Mouse (Mus musculus): Measurements from ENCODE around the gene Pid1.

Gene Pid1

DNA sequence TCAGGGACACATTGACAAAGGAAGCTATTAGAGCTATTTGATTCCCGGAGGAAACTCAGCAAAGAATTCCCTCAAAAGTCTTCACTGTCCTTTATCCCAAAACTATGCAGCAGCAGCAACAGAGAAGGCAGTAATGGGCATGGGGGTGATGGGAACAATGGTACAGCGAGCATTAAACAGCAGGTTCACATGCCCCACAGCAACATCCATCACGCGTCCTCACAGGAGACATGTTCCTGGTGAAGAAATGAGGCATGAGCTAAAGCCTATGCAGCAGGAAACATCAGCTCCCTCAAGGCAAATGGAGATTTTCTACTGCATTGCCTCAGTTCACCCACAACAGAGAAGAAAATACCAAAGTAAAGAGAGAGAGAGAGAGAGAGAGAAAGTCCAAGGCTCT lies 231.5 kb downstream of the Pid1 start:
- Histone ChIP-seq H3K27me3 (ENCODE audit: control insufficient read depth, insufficient read depth, low read length, poor library complexity, severe bottlenecking) (no peaks in the 10 kb centered on the region), H3K36me3 (ENCODE audit: control insufficient read depth, insufficient read depth, low read length, poor library complexity, severe bottlenecking) (no peaks in the 10 kb centered on the region)
- DNase-seq (ENCODE audit: low read depth, low spot score) = no peak

DNA sequence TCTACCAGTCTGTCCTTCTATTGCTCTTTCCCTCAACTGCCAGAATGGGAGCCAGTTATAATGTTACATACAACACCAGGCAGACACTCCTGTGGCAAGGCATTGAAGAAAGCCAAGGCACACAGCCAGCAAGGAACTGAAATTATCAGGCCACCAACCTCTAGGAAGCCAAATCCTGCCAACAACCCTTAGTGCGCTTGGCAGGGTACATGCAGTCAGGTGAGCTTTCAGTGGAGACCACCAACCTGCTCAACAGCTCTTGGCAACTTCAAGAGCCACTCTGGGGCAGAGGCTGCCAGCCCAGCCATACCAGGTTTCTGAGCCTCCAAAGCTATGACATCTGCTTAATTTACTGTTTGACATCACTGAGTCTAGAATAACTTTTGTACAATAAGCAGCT lies 232.2 kb downstream of the Pid1 start:
- DNase-seq (ENCODE audit: low read depth, low spot score) = no peak
- H3K36me3 ChIP-seq (ENCODE audit: control insufficient read depth, insufficient read depth, low read length, poor library complexity, severe bottlenecking) = no peaks in the 10 kb centered on the region
- H3K27me3 ChIP-seq (ENCODE audit: control insufficient read depth, insufficient read depth, low read length, poor library complexity, severe bottlenecking) = no peaks in the 10 kb centered on the region

DNA sequence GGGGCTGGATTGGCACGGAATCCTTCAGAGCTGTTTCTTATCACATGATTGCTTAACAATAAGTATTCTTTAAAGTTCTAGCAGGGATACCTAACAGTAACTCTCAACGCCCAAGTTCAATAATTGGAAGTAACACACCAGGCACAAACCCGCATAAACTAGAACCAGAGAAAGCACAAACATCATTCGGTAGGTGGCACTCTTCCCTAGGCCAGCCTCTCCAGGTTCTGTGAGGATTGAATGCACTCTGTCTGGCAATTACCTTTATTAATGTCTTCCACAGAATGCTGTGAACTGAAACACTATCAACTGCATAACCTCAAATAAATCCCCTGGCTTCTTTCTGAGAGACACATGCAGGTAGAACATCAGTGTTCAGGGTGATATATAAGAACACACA lies 235.5 kb downstream of the Pid1 start:
- no peaks in the 10 kb centered on the region for H3K36me3 ChIP-seq (ENCODE audit: control insufficient read depth, insufficient read depth, low read length, poor library complexity, severe bottlenecking)
- H3K27me3 ChIP-seq (ENCODE audit: control insufficient read depth, insufficient read depth, low read length, poor library complexity, severe bottlenecking) = no peaks in the 10 kb centered on the region
- no peak for DNase-seq (ENCODE audit: low read depth, low spot score)

DNA sequence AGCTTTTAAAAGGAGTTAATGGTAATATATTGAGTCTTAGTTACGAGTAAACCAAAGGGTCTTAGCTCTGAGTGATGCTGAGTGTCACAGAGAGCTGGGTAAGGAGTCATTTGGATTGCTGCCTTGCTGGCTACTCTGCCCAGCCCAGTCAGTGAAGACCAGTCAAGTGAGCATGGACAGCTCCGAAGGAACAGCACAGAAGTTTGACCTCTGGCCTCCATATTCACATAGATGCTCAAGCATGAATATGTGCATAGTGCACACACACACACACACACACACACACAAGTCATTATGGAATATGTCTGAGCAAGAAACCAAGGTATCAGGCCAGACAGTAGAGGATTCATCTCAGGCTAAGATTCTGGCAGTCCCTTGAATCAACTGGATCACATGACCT lies 244.7 kb downstream of the Pid1 start:
- DNase-seq (ENCODE audit: low read depth, low spot score) = no peak
- H3K36me3 ChIP-seq (ENCODE audit: control insufficient read depth, insufficient read depth, low read length, poor library complexity, severe bottlenecking) = no peaks in the 10 kb centered on the region

DNA sequence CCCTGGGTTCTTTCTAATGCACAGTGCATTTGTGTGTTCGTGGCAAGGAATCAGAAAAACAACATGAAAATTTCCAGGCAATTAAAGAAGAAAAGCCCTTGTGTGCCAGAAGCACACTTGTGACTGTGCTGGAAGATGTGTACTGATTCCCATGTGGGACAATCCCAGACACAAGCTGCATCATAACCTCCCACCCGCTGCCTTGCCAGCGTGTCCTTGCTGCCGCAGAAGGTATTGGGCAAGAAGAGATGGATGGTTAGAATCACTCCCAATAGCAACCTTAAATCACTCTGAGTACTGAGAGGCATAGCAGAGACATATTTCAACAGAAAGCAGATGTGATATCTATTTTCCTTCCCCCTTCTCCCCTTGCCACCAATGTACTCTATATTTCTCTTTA lies 257.2 kb downstream of the Pid1 start:
- no peaks in the 10 kb centered on the region for H3K36me3 ChIP-seq (ENCODE audit: control insufficient read depth, insufficient read depth, low read length, poor library complexity, severe bottlenecking)

More for the DNA sequence above, 244.7 kb downstream of the Pid1 start:
- no peaks in the 10 kb centered on the region for H3K27me3 ChIP-seq (ENCODE audit: control insufficient read depth, insufficient read depth, low read length, poor library complexity, severe bottlenecking)

DNA sequence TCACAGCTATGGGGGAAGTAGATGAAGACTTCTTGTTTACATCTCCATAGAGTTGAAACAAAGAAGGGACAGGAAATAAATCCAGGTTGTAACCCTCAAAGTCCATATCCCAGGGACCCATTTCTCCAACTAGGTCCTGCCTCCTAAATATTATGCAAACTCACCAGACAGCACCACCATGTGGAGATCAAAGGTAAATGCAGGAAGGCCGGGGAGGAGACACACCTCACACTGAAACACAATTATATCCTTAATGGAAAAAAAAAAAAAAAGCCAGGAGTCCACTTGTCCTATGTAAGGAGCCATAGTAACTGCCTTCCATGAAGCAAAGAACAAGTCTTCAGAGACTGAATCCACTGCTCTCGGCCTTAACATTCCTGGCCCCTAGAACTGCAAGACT lies 261.9 kb downstream of the Pid1 start:
- Histone ChIP-seq H3K36me3 (ENCODE audit: control insufficient read depth, insufficient read depth, low read length, poor library complexity, severe bottlenecking) (no peaks in the 10 kb centered on the region), H3K27me3 (ENCODE audit: control insufficient read depth, insufficient read depth, low read length, poor library complexity, severe bottlenecking) (no peaks in the 10 kb centered on the region)
- no peak for DNase-seq (ENCODE audit: low read depth, low spot score)

More for the DNA sequence above, 257.2 kb downstream of the Pid1 start:
- no peak for DNase-seq (ENCODE audit: low read depth, low spot score)
- H3K27me3 ChIP-seq (ENCODE audit: control insufficient read depth, insufficient read depth, low read length, poor library complexity, severe bottlenecking) = no peaks in the 10 kb centered on the region

DNA sequence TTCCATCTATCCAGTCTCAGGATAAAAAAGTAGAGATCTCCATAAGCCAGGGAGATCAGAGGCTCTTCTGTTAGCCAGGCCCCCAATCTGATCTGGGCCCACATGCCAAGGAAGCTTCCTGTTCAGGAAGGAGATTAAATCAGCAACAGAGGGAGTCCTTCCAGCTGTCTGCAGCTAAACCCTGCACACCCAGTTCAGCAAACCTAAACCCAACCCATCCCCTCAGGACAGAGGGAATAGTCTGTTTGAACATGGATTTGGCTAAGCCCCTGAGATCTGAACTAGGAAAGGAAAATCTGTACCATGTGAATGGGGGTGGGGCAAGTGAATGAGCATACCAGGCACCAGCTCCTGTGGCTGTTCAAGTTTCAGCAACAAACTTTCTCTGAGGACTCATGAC lies 266.6 kb downstream of the Pid1 start:
- DNase-seq (ENCODE audit: low read depth, low spot score) = no peak
- Histone ChIP-seq H3K36me3 (ENCODE audit: control insufficient read depth, insufficient read depth, low read length, poor library complexity, severe bottlenecking) (no peaks in the 10 kb centered on the region), H3K27me3 (ENCODE audit: control insufficient read depth, insufficient read depth, low read length, poor library complexity, severe bottlenecking) (no peaks in the 10 kb centered on the region)

DNA sequence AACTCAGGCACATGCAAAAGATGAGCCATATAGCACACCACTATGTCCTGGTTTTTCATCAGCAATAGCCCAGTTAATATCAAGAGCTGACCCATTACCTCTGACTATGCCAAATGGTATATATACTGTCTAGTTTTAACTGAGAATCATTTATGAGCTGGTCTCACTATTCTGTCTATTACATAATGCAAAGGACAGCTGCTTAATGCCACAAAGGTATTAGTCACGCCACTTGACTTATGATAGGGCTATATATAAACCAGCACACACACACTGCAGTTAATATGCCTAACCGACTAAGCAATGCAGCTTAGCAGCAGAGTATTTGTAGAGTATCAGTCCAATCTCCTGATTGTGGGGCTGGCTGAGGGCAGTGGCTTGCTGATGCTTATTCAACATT lies 270.7 kb downstream of the Pid1 start:
- DNase-seq (ENCODE audit: low read depth, low spot score) = no peak
- Histone ChIP-seq H3K36me3 (ENCODE audit: control insufficient read depth, insufficient read depth, low read length, poor library complexity, severe bottlenecking) (no peaks in the 10 kb centered on the region), H3K27me3 (ENCODE audit: control insufficient read depth, insufficient read depth, low read length, poor library complexity, severe bottlenecking) (no peaks in the 10 kb centered on the region)

DNA sequence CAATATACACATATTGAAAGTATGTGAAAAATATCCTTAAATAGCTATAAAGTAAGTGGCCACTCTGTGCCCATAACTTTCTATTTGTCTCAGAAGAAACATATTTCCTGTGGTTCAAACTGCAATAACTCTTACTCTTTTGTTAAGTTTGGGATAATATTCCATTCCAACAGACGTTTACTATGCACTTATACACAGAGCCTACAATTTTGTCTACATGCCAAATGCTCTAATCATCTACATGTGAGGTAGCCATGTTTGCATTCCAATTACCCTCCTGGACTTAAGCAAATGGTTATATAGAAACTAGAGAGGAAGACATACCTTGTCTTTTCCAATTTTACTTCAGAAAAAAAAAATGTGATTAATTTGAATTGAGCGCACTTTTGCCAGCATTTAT lies 274.3 kb downstream of the Pid1 start:
- Histone ChIP-seq H3K27me3 (ENCODE audit: control insufficient read depth, insufficient read depth, low read length, poor library complexity, severe bottlenecking) (no peaks in the 10 kb centered on the region), H3K36me3 (ENCODE audit: control insufficient read depth, insufficient read depth, low read length, poor library complexity, severe bottlenecking) (no peaks in the 10 kb centered on the region)
- no peak for DNase-seq (ENCODE audit: low read depth, low spot score)

DNA sequence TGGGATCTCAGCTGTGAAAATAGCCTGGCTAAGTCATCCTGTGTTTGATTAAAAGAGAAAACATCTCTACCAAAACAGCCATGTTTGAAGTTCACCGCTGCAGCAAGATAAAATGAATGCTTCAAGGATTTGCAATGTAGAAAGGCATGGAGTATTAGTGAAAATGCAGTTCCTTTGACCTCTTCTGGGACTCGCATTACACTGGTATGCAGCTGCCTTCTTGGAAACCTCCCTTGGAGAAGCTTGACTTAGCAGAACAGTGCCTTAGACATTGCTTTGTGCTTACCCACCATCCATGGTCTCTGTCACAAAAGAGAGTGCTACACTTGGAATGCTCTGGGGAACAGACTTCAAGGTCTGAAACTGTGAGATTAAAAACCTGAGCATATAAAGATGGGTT lies 276.0 kb downstream of the Pid1 start:
- no peak for DNase-seq (ENCODE audit: low read depth, low spot score)
- no peaks in the 10 kb centered on the region for H3K27me3 ChIP-seq (ENCODE audit: control insufficient read depth, insufficient read depth, low read length, poor library complexity, severe bottlenecking)
- no peaks in the 10 kb centered on the region for H3K36me3 ChIP-seq (ENCODE audit: control insufficient read depth, insufficient read depth, low read length, poor library complexity, severe bottlenecking)

DNA sequence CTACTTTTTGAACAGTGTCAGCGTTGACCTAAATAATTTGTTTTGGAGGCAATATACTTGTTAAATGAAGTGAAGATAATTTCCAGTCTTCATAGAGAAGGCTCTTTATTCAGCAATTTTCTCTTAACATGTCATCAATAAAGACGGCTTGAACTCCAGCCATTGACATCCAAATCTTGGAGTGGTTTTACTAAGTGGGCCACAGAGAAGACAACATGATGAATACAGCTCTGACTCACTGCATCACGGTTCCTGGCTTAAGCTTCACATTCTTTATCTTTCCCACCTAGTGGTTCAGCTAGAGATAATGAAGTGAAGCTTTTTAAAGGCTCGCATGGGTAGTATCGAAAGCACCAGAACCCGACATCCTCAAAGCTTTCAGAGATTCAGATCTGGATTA lies 276.7 kb downstream of the Pid1 start:
- no peaks in the 10 kb centered on the region for H3K27me3 ChIP-seq (ENCODE audit: control insufficient read depth, insufficient read depth, low read length, poor library complexity, severe bottlenecking)
- H3K36me3 ChIP-seq (ENCODE audit: control insufficient read depth, insufficient read depth, low read length, poor library complexity, severe bottlenecking) = no peaks in the 10 kb centered on the region
- no peak for DNase-seq (ENCODE audit: low read depth, low spot score)

DNA sequence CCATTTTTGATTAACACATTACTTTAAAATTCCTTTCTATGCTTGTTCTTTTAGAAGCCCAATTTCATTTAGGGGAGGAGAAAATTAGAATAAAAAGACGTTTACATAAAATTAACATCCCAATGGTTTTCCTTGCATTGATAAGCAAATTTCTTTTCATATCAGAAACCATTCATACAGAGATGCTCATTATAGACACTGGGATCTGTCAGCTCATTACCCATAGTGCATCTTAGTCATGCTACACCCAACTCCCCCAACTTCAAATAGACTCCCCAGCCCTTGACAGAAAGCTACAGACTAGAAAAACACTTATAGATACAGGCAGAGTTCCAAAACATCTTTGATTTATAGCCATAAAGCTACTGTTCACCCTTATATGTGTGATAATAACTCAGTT lies 277.5 kb downstream of the Pid1 start:
- no peak for DNase-seq (ENCODE audit: low read depth, low spot score)
- Histone ChIP-seq H3K36me3 (ENCODE audit: control insufficient read depth, insufficient read depth, low read length, poor library complexity, severe bottlenecking) (no peaks in the 10 kb centered on the region), H3K27me3 (ENCODE audit: control insufficient read depth, insufficient read depth, low read length, poor library complexity, severe bottlenecking) (no peaks in the 10 kb centered on the region)

DNA sequence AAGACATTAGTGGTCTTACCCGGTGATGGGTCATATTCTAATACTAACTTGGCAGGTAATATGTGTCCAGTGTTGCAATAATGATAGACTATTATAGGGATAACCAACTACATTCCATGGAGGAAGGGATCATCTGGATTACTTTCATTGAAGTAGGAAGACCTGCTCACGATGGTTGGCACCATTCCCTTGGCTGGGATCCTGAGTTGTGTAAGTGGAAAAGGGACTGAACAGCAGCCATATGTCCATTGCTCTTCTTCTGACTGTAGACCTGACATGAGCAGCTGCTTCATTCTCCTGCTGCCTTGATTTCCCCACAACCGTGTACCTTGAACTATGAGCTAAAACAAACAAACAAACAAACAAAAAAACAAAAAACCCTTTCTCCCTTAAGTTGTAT lies 278.6 kb downstream of the Pid1 start:
- H3K27me3 ChIP-seq (ENCODE audit: control insufficient read depth, insufficient read depth, low read length, poor library complexity, severe bottlenecking) = no peaks in the 10 kb centered on the region
- DNase-seq (ENCODE audit: low read depth, low spot score) = no peak
- no peaks in the 10 kb centered on the region for H3K36me3 ChIP-seq (ENCODE audit: control insufficient read depth, insufficient read depth, low read length, poor library complexity, severe bottlenecking)

DNA sequence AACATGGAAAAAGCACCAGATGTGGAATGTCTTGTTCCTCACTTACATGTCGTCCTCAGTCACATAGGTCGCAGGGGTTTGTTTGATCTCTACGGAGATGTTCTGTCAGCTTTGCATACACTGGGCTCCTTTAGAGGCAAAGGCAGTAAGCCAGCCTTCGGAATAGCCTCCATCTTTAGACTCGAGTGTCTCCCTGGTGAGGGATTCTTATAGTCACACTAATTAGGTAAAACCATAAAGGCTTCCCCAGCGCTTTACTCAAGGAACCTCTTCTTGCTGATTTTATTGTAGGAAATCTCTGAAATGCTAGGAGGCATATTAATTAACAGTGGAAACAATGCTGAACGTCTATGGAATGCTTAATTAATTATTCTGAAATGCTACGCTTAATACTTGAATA lies 284.4 kb downstream of the Pid1 start:
- H3K27me3 ChIP-seq (ENCODE audit: control insufficient read depth, insufficient read depth, low read length, poor library complexity, severe bottlenecking) = no peaks in the 10 kb centered on the region
- no peak for DNase-seq (ENCODE audit: low read depth, low spot score)
- H3K36me3 ChIP-seq (ENCODE audit: control insufficient read depth, insufficient read depth, low read length, poor library complexity, severe bottlenecking) = no peaks in the 10 kb centered on the region

DNA sequence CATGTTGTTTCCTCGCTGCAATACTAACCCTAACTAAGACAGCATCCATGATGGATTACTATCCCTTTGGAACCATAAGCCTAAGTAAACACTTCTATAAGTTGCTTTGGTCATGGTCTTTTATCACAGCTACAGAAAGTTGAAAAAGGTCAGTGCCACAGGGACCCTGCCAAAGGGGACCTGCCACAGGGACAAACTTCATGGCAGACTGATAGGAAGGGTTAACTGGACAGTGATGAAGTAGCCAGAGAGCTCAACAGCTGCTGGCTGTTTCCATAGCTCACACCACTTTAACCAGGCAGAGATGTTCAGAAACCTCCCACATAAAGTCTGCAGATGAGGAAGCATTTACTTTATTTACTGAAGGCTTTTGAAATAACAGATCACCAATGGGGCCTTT lies 287.0 kb downstream of the Pid1 start:
- DNase-seq (ENCODE audit: low read depth, low spot score) = no peak
- Histone ChIP-seq H3K27me3 (ENCODE audit: control insufficient read depth, insufficient read depth, low read length, poor library complexity, severe bottlenecking) (no peaks in the 10 kb centered on the region), H3K36me3 (ENCODE audit: control insufficient read depth, insufficient read depth, low read length, poor library complexity, severe bottlenecking) (no peaks in the 10 kb centered on the region)

DNA sequence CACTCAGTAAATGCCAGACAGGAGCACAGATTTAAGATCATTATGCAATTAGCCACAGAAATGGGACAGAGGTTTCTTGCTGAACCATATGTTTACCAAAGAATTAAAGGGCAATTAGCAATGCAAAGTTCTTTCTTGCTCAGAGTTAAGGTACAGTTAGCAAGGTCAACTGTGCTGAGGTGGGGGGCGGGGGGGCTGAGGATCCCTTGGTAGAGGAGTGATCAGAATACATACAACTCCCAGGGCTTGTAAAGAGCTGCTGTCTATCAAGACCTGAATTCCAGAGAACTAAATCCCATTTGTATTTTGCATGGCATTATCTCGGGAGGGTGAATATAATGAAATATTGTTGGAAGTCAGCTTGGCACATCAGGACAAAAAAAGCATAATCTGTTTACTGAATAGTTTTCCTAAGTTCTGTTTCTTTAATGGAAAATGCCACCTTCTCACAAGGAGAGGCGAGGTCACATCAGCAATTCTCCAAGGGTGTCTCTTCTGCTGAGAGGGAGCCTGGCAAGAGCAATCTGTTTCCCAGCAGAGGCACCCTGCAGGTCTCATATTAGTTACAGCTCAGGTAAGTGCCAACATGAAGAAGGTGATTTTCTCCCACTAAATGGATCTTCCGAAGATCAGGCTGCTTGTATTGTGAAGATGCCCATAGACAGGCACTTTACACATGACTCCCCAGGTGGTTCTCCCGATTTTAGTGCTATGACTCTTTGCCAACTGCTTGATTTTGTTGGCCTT lies 306.9 kb downstream of the Pid1 start:
- no peaks in the 10 kb centered on the region for H3K27me3 ChIP-seq (ENCODE audit: control insufficient read depth, insufficient read depth, low read length, poor library complexity, severe bottlenecking)
- no peaks in the 10 kb centered on the region for H3K36me3 ChIP-seq (ENCODE audit: control insufficient read depth, insufficient read depth, low read length, poor library complexity, severe bottlenecking)
- DNase-seq (ENCODE audit: low read depth, low spot score) = no peak

Measured in splenic B cell, adult 2 months (primary cell).